Mouse (Mus musculus) T-helper 1 cell (primary cell): Measurements from ENCODE around the gene Ntmt1.

ENCODE experiments used
- in situ Hi-C: fragments of 300-600 bp; cut with MboI, MseI; formaldehyde crosslinking; loops from one replicate; pipeline ENCODE4 v1.15.1; 2025; ENCODE audit warnings: high pct_unique_total_duplicates

Gene Ntmt1

GRCm38 (mm10) chr2:30807648-30808295 lies at the start of gene Ntmt1:
Ntmt1 (plus strand) TSS chr2:30807826.
- in situ Hi-C loops = loop anchor here (25.0 kb wide), 1 partner anchor 1170 kb away; no protein-coding TSS in a partner anchor

GRCm38 (mm10) chr2:30758341-30759087 lies 49.1 kb upstream of the Ntmt1 start:
- in situ Hi-C loops = no loop called here

GRCm38 (mm10) chr2:30759088-30759374 lies 48.6 kb upstream of the Ntmt1 start:
- in situ Hi-C loops = no loop called here

GRCm38 (mm10) chr2:30759442-30759841 lies 48.2 kb upstream of the Ntmt1 start:
- in situ Hi-C loops = no loop called here

GRCm38 (mm10) chr2:30759858-30760547 lies 47.6 kb upstream of the Ntmt1 start:
- in situ Hi-C loops = no loop called here

- in situ Hi-C loops = no loop called here
These were observed 46.9 kb upstream of the Ntmt1 start for GRCm38 (mm10) chr2:30760706-30761105.

- in situ Hi-C loops = no loop called here
These were observed 41.2 kb upstream of the Ntmt1 start for GRCm38 (mm10) chr2:30766446-30766845.

- in situ Hi-C loops = no loop called here
These were observed 39.9 kb upstream of the Ntmt1 start for GRCm38 (mm10) chr2:30767626-30768240.

- in situ Hi-C loops = no loop called here
These were observed 39.1 kb upstream of the Ntmt1 start for GRCm38 (mm10) chr2:30768529-30768928.

- in situ Hi-C loops = no loop called here
These were observed 38.4 kb upstream of the Ntmt1 start for GRCm38 (mm10) chr2:30769187-30769586.

GRCm38 (mm10) chr2:30771368-30771805 lies 36.2 kb upstream of the Ntmt1 start:
- in situ Hi-C loops = no loop called here

GRCm38 (mm10) chr2:30771806-30772460 lies 35.7 kb upstream of the Ntmt1 start:
- in situ Hi-C loops = no loop called here

GRCm38 (mm10) chr2:30772581-30773312 lies 34.9 kb upstream of the Ntmt1 start:
- in situ Hi-C loops = no loop called here

GRCm38 (mm10) chr2:30773313-30774005 lies 34.2 kb upstream of the Ntmt1 start:
- in situ Hi-C loops = no loop called here

- in situ Hi-C loops = no loop called here
These were observed 31.7 kb upstream of the Ntmt1 start for GRCm38 (mm10) chr2:30775955-30776354.

GRCm38 (mm10) chr2:30777266-30777665 lies 30.4 kb upstream of the Ntmt1 start:
- in situ Hi-C loops = no loop called here

GRCm38 (mm10) chr2:30778235-30778634 lies 29.4 kb upstream of the Ntmt1 start:
- in situ Hi-C loops = no loop called here

- in situ Hi-C loops = no loop called here
These were observed 28.4 kb upstream of the Ntmt1 start for GRCm38 (mm10) chr2:30779241-30779640.

- in situ Hi-C loops = loop anchor here (5.0 kb wide), 1 partner anchor 60 kb away; no protein-coding TSS in a partner anchor
These were observed 25.0 kb upstream of the Ntmt1 start for GRCm38 (mm10) chr2:30782312-30783290.
